Mouse (Mus musculus): ENCODE results near the gene Mgat5.

Gene Mgat5

DNA sequence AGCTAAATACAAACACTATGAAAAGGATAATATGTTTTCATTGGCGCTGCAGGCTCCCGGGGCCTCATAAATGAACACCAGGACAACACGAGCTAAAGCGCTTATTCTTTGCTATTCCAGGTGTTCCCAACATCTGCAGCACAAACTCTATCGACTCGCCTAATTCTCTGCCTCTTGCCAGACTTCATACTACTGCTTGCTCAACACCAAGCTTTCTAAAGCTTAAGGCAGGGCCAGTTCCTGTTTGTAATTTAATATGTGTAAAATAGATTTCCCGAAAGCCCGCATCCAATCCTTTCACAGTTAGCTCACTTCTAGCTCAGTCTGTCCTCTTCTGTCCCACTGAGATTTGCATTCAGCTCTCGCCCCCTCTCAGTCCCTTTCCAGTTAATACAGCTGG lies 182.8 kb downstream of the Mgat5 start:
- no peak for DNase-seq (ENCODE audit: low spot score)

DNA sequence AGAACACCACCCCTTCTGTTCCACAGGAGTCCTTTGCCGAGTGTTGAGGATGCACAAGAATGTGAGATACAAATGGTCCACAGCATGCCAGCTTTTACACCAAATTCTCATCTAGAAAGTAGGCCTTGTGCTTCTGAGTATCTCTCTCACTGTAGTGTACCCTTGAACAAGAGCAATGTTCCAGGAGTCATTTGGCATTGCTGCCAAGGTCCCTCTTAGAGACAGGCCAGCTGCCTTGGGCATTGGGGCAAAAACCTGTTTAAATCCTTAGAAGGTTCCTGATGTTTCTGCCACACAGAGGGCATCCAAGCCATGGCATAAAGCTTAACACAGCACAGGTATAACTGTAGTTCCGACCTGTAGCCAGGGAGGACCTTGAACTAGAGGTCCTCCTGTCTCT lies 189.9 kb downstream of the Mgat5 start:
- no peak for DNase-seq (ENCODE audit: low spot score)

DNA sequence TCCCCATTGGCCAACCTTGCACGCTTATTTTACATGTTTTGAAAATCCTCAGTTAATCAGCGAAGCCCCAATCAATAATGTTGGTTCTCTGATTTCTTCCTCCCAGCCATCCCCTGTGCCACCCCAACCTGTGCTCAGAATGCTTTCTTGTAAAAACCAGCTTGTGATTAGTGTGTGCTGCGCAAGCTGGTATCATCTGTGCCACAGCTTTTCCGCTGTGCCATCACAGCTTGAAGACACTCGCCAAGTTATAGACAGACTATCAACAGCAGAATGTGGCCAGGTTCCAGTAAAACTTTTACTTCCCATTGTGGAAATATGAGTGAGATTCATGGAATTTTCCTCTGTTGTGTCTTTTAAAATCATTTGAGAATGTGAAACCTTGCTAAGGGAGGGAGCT lies 190.9 kb downstream of the Mgat5 start:
- DNase-seq (ENCODE audit: low spot score): peak; percentile 28

- no peak for DNase-seq (ENCODE audit: low spot score)
Measured at GRCm38 (mm10) chr1:127396569-127397349, 191.9 kb downstream of the Mgat5 start.

- no peak for DNase-seq (ENCODE audit: low spot score)
Measured at GRCm38 (mm10) chr1:127397396-127397795, 192.6 kb downstream of the Mgat5 start.

- no peak for DNase-seq (ENCODE audit: low spot score)
Measured at GRCm38 (mm10) chr1:127398186-127398585, 193.4 kb downstream of the Mgat5 start.

DNA sequence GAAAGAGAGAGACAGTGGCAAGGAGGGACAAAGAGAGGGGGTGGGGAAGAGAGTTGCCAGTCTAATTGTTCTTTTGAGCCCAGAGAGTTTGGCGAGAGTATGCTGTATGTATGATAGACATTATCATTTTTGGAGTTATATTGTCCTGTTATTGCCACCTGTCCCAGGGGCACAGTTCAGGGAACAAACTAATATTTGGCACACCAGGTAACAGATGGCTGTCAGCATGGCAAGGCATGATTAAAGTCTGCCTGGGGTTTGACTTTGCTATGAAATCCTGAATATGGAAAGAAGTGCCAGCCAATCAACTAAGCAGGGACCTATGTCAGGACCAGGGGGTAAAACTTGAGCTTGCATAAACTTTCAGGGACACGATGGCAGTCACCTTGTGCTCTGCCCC lies 195.4 kb downstream of the Mgat5 start:
- no peak for DNase-seq (ENCODE audit: low spot score)

DNA sequence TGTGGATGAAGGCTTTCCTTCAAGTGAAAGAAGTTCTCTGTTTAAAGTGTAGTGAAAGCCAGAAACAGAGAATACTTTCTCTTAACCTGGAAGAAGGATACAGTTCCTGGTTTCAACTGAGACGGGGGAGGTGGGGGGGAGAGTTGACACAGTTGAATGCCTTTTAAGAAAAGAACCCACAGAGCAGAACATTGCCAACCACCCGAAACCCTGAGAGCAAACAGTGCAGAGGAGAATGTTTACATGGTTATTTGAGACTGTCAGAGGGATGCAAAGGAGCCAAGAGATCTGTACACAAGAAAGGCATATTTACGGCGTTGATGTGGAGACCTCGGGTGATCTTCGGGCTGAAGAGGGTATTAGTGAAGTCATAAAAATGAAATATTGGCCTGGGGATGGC lies 195.9 kb downstream of the Mgat5 start:
- no peak for DNase-seq (ENCODE audit: low spot score)

DNA sequence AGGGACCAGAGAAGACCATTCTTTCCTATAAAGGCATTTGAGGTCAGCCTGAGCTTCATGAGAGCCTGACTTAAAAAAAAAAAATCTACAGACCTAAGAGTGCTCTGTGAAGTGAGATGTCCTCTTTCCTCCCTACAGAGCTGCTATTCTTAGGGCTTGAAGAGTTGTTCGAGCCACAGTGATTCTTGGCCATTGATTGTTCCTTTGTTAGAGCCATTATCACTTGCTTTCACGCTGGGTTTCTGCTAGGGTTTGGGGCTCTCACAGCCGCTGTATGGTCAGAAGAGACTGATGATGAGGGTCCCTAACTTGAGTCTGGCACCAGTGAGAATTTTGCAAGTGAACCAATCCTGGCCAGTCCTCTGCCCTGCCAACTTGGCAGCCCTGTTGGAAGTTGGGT lies 199.8 kb downstream of the Mgat5 start:
- DNase-seq (ENCODE audit: low spot score): no peak

- DNase-seq (ENCODE audit: low spot score): peak; percentile 22
Measured at GRCm38 (mm10) chr1:127408957-127409423, 204.2 kb downstream of the Mgat5 start.

GRCm38 (mm10) chr1:127409512-127409911 lies 204.7 kb downstream of the Mgat5 start:
- no peak for DNase-seq (ENCODE audit: low spot score)

DNA sequence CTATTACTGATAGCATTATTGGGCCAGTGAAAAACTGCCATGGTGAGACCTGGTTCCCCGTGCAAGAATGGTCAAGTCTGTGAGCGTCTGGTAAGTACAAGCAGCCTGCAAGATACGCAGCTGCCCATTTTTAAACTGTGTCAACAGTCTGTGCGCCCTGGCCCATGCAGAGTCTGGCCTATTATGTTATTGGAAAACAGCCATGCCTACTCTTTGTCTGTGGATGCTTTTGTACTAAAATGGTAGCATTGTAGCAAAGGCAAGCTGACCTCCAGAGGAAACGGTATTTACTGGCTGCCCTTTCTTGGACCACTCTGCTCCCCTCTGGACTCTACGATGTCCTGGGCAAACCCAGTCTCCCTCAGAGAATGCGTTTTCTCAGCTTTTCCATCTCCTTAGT lies 209.7 kb downstream of the Mgat5 start:
- peak; percentile 35 for DNase-seq (ENCODE audit: low spot score)

GRCm38 (mm10) chr1:127415896-127416295 lies 211.1 kb downstream of the Mgat5 start:
- DNase-seq (ENCODE audit: low spot score): no peak

GRCm38 (mm10) chr1:127416971-127417370 lies 212.2 kb downstream of the Mgat5 start:
- DNase-seq (ENCODE audit: low spot score): no peak

DNA sequence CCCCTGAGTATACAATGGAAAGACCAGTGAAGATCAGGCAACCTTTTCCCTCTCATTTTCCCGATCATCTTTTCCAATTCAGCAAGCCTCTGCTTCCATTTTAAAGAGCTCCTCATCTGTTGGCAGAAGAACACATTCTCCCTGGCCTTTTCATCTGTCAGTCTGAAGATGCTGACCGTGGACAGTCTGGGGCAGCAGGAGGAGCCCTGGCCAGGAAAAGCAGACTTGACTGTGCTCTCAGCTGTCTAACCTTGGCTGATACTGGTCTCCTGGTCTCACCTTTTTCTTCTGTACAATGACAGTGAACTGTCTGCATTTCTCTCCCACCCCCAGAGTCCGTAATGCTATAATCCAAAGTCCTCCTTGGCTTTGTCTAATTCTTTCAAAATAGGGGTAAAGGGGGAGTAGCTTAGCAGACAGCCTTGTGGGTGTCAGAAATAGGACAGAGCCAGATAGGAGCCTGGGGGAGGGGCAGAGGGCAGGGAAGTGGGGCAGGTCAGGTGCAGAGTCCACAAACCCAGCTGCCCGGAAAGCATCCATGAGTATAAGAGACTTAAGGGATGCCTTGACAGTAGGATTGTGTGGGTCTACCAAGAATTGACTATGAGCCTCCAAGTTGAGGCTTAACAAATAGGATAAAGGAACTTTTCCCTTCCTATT lies 214.2 kb downstream of the Mgat5 start:
- no peak for DNase-seq (ENCODE audit: low spot score)

DNA sequence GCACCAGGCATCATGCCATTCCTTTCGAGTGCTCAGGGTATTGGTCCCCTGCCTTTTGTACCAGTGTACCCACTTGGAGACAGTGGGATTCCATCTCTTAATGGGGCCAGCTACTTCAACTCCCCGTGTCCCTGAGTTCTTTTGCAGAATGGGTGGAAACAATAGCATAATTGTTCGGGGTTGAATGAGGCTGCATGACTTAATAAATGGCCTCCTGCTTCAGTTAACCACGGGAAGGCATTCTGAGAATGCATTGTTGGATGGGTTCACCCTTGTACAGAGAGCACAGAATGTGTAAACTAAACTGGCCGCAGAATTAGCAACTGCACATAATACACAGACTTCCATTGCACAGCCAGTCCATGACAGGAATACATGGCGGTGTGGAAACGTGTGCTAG lies 214.8 kb downstream of the Mgat5 start:
- DNase-seq (ENCODE audit: low spot score): no peak

DNA sequence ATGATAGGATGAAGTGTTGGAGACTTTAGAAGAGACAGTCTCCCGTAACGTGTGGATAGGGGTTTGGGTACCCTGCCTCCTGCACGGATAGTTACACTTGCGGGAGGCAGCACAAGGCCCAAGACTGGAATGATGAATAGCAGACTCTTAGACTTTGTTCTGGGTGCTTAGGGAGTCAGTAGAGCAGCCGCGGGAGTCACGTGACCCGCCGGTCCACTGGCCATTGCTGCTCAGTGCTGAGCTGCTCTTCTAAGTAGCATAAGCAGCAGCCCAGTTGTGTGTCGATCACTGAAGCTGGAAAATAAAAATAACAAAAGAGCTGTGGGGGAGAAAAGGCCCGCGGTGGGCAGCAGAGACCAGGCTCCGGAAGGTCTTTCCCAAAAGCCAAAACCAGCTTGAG lies 215.6 kb downstream of the Mgat5 start:
- no peak for DNase-seq (ENCODE audit: low spot score)

DNA sequence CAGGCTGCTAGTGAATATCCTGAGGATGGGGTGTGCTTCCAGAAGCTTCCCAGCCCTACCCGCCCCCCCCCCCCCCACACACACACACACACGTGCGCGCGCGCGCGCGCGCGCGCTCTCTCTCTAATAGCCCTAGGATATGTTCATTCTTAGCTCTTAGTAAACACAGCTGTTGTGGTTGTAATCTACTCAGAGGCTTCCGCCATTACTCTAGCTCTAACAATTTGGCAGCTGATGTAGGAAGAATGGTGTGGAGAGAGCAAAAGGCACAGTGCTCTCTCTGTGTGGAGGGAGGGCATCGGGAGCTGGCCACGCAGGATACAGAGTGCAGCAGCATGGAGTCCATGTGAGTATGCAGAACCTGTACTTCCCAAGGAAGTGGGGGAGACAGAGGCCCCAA lies 216.0 kb downstream of the Mgat5 start:
- no peak for DNase-seq (ENCODE audit: low spot score)

- no peak for DNase-seq (ENCODE audit: low spot score)
Measured at GRCm38 (mm10) chr1:127422565-127422964, 217.8 kb downstream of the Mgat5 start.

GRCm38 (mm10) chr1:127425021-127425532 lies 220.3 kb downstream of the Mgat5 start:
- DNase-seq (ENCODE audit: low spot score): peak; percentile 47

- DNase-seq (ENCODE audit: low spot score): no peak
Measured at GRCm38 (mm10) chr1:127430290-127430689, 225.5 kb downstream of the Mgat5 start.

DNA sequence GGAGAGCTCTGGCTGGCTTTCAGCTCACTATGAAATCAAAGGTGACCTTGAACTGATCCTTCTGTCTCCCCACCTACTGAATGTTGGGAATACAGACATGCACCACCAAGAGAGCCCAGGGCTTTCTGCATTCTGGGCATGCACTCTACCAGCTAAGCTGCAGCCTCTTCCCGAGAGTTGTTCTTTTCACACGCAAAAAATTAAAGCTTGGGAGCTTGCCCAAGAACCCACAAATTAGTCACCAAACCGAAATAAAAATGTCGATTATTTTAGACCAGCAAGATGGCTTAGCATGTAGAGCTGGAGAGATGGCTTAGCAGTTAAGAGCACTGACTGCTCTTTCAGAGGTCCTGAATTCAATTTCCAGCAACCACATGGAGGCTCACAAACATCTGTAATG lies 230.0 kb downstream of the Mgat5 start:
- peak; percentile 40 for DNase-seq (ENCODE audit: low spot score)

- no peak for DNase-seq (ENCODE audit: low spot score)
Measured at GRCm38 (mm10) chr1:127437091-127437490, 232.3 kb downstream of the Mgat5 start.

Data from layer of hippocampus, adult 11-12 months (tissue).